Mouse (Mus musculus) CH12.LX (cell line): Measurements from ENCODE around the gene Trim11. TPM values are rescaled to one million over a fixed set of nuclear protein-coding genes. Genes with fewer than 3 reads are reported as not detected.

Experiments used
- DNase-seq: peaks from one replicate; pipeline ENCODE4 v3.0.0-alpha.2; 2013; ENCODE audit errors: extremely low read depth
- H3K27ac ChIP-seq: 2 replicates; pipeline ENCODE4 v1.5.1; 2012; ENCODE audit warnings: low read depth, mild to moderate bottlenecking, control low read depth, moderate library complexity; ENCODE audit not compliant: insufficient read depth
- H3K27me3 ChIP-seq: replicated peaks from 2 replicates; pipeline ENCODE3; 2012; ENCODE audit warnings: inconsistent platforms
- H3K36me3 ChIP-seq, 2 experiments: replicated peaks in 1 of 2; 2 replicates each; pipeline versions ENCODE3 to v1.6.1; 2012; ENCODE audit warnings: inconsistent platforms in 1 of 2, low read length in 1 of 2, mild to moderate bottlenecking in 1 of 2, mixed read lengths in 1 of 2, moderate library complexity in 1 of 2; ENCODE audit not compliant: control insufficient read depth in 1 of 2, insufficient read depth in 1 of 2
- H3K4me1 ChIP-seq, 2 experiments: 2 replicates each; pipeline ENCODE4 v1.6.1; 2012; ENCODE audit warnings: inconsistent platforms in 1 of 2, moderate library complexity in 1 of 2; ENCODE audit not compliant: insufficient read depth in 2 of 2, control insufficient read depth in 1 of 2
- H3K4me2 ChIP-seq: 2 replicates; pipeline ENCODE4 v1.6.1; 2012; ENCODE audit warnings: low read depth, mild to moderate bottlenecking, control low read depth; ENCODE audit not compliant: poor library complexity, insufficient read depth, severe bottlenecking
- H3K4me3 ChIP-seq, 3 experiments: fragments of 150-350 bp in 1 of 3; sonication (generic) in 1 of 3; replicated peaks in 1 of 3; 2 replicates each; pipeline versions ENCODE3 to v1.5.1; 2011 to 2012; ENCODE audit warnings: low read depth in 2 of 3, low read length in 2 of 3, mild to moderate bottlenecking in 2 of 3, moderate library complexity in 2 of 3, control low read depth in 1 of 3, improper control_type of control experiment in 1 of 3, inconsistent platforms in 1 of 3, mixed read lengths in 1 of 3; ENCODE audit not compliant: poor library complexity in 1 of 3
- H3K79me2 ChIP-seq: replicated peaks from 2 replicates; pipeline ENCODE4 v1.6.1; 2012; ENCODE audit warnings: mild to moderate bottlenecking, moderate library complexity; ENCODE audit not compliant: control insufficient read depth, poor library complexity, insufficient read depth, severe bottlenecking; ENCODE audit errors: extremely low read depth
- H3K9ac ChIP-seq: 2 replicates; pipeline ENCODE4 v1.6.1; 2012; ENCODE audit warnings: low read depth, mild to moderate bottlenecking, control low read depth, moderate library complexity; ENCODE audit not compliant: insufficient read depth
- H3K9me3 ChIP-seq: replicated peaks from 2 replicates; pipeline ENCODE3; 2012; ENCODE audit warnings: low read length, inconsistent platforms, mixed read lengths
- BHLHE40 ChIP-seq: IDR thresholded peaks from 2 replicates; pipeline ENCODE4 v1.6.1; 2011; ENCODE audit warnings: mild to moderate bottlenecking, low read depth, low read length, improper control_type of control experiment
- CHD1 ChIP-seq: IDR thresholded peaks from 2 replicates; pipeline ENCODE4 v1.6.1; 2012; ENCODE audit warnings: low read depth, low read length, improper control_type of control experiment, inconsistent platforms
- CHD2 ChIP-seq: IDR thresholded peaks from 2 replicates; pipeline ENCODE4 v1.6.1; 2011; ENCODE audit warnings: low read length, improper control_type of control experiment
- CTCF ChIP-seq, 2 experiments: IDR thresholded peaks in 1 of 2; conservative IDR thresholded peaks in 1 of 2; 2 replicates each; pipeline ENCODE4 v1.5.1; 2011 to 2012; ENCODE audit warnings: low read depth in 2 of 2, low read length in 2 of 2, improper control_type of control experiment in 1 of 2, inconsistent platforms in 1 of 2, mild to moderate bottlenecking in 1 of 2, moderate library complexity in 1 of 2
- EP300 ChIP-seq: IDR thresholded peaks from 2 replicates; pipeline ENCODE4 v1.6.1; 2011; ENCODE audit warnings: low read length, improper control_type of control experiment
- ETS1 ChIP-seq: conservative IDR thresholded peaks from 2 replicates; pipeline ENCODE4 v1.6.1; 2012; ENCODE audit warnings: low read depth, mild to moderate bottlenecking, inconsistent platforms, low read length, improper control_type of control experiment, moderate library complexity
- GABPA ChIP-seq: IDR thresholded peaks from 2 replicates; pipeline ENCODE4 v1.6.1; 2012; ENCODE audit warnings: low read depth, low read length, improper control_type of control experiment, inconsistent platforms; ENCODE audit not compliant: insufficient replicate concordance
- IRF4 ChIP-seq: IDR thresholded peaks from 2 replicates; pipeline ENCODE4 v1.6.1; 2014; ENCODE audit warnings: low read depth, mild to moderate bottlenecking, inconsistent platforms, low read length, improper control_type of control experiment
- JUN ChIP-seq: IDR thresholded peaks from 2 replicates; pipeline ENCODE4 v1.6.1; 2011; ENCODE audit warnings: low read depth, mild to moderate bottlenecking, low read length, improper control_type of control experiment, moderate library complexity; ENCODE audit not compliant: insufficient read depth
- JUND ChIP-seq: conservative IDR thresholded peaks from 2 replicates; pipeline ENCODE4 v1.6.1; 2011; ENCODE audit warnings: low read depth, low read length, improper control_type of control experiment
- KAT2A ChIP-seq: IDR thresholded peaks from 2 replicates; pipeline ENCODE4 v1.6.1; 2012; ENCODE audit warnings: low read length, improper control_type of control experiment, inconsistent platforms; ENCODE audit not compliant: insufficient replicate concordance
- MAFK ChIP-seq: IDR thresholded peaks from 2 replicates; pipeline ENCODE4 v1.6.1; 2011; ENCODE audit warnings: low read length, improper control_type of control experiment; ENCODE audit not compliant: insufficient replicate concordance
- MAX ChIP-seq: IDR thresholded peaks from 2 replicates; pipeline ENCODE4 v1.6.1; 2011; ENCODE audit warnings: low read length, improper control_type of control experiment
- MAZ ChIP-seq: IDR thresholded peaks from 2 replicates; pipeline ENCODE4 v1.6.1; 2012; ENCODE audit warnings: low read depth, mild to moderate bottlenecking, inconsistent platforms, low read length, improper control_type of control experiment, moderate library complexity
- MEF2A ChIP-seq: IDR thresholded peaks from 2 replicates; pipeline ENCODE4 v1.6.1; 2014; ENCODE audit warnings: low read depth, mild to moderate bottlenecking, inconsistent platforms, low read length, improper control_type of control experiment, borderline replicate concordance
- MXI1 ChIP-seq: IDR thresholded peaks from 2 replicates; pipeline ENCODE4 v1.6.1; 2011; ENCODE audit warnings: mild to moderate bottlenecking, low read depth, low read length, improper control_type of control experiment
- NRF1 ChIP-seq: IDR thresholded peaks from 2 replicates; pipeline ENCODE4 v1.6.1; 2014; ENCODE audit warnings: low read depth, mild to moderate bottlenecking, inconsistent platforms, low read length, improper control_type of control experiment, moderate library complexity
- PAX5 ChIP-seq: IDR thresholded peaks from 2 replicates; pipeline ENCODE4 v1.6.1; 2012; ENCODE audit warnings: low read length, inconsistent platforms, mixed read lengths
- POLR2A ChIP-seq: IDR thresholded peaks from 2 replicates; pipeline ENCODE4 v1.6.1; 2011; ENCODE audit warnings: low read depth, mild to moderate bottlenecking, improper control_type of control experiment, low read length
- RCOR1 ChIP-seq: conservative IDR thresholded peaks from 2 replicates; pipeline ENCODE4 v1.6.1; 2012; ENCODE audit warnings: low read depth, mild to moderate bottlenecking, inconsistent platforms, low read length, improper control_type of control experiment
- SIN3A ChIP-seq: IDR thresholded peaks from 2 replicates; pipeline ENCODE4 v1.6.1; 2012; ENCODE audit warnings: low read length, improper control_type of control experiment, inconsistent platforms
- SMC3 ChIP-seq: IDR thresholded peaks from 2 replicates; pipeline ENCODE4 v1.6.1; 2011; ENCODE audit warnings: low read depth, low read length, improper control_type of control experiment
- TCF12 ChIP-seq: IDR thresholded peaks from 2 replicates; pipeline ENCODE4 v1.6.1; 2014; ENCODE audit warnings: low read depth, mild to moderate bottlenecking, inconsistent platforms, low read length, improper control_type of control experiment
- UBTF ChIP-seq: IDR thresholded peaks from 2 replicates; pipeline ENCODE4 v1.6.1; 2012; ENCODE audit warnings: low read depth, mild to moderate bottlenecking, inconsistent platforms, low read length, improper control_type of control experiment, moderate library complexity
- USF2 ChIP-seq: conservative IDR thresholded peaks from 2 replicates; pipeline ENCODE4 v1.6.1; 2011; ENCODE audit warnings: low read depth, low read length, improper control_type of control experiment
- ZC3H11A ChIP-seq: IDR thresholded peaks from 2 replicates; pipeline ENCODE4 v1.6.1; 2012; ENCODE audit warnings: low read depth, mild to moderate bottlenecking, inconsistent platforms, low read length, improper control_type of control experiment
- ZKSCAN1 ChIP-seq: IDR thresholded peaks from 2 replicates; pipeline ENCODE4 v1.6.1; 2012; ENCODE audit warnings: low read depth, inconsistent platforms, low read length, improper control_type of control experiment, borderline replicate concordance
- ZMIZ1 ChIP-seq: IDR thresholded peaks from 2 replicates; pipeline ENCODE4 v1.6.1; 2012; ENCODE audit warnings: low read depth, mild to moderate bottlenecking, inconsistent platforms, low read length, improper control_type of control experiment
- dilution Hi-C: fragments of 300-500 bp; cut with MboI; formaldehyde crosslinking; loops from 2 replicates; pipeline ENCODE4 v1.14.3; 2020; ENCODE audit warnings: low sequenced_read_pairs; ENCODE audit not compliant: extremely low pct_unique_long_range_greater_than_20kb, extremely low pct_ligation_motif_present
- in situ Hi-C: fragments of 300-500 bp; cut with MboI; formaldehyde crosslinking; loops from 3 replicates; pipeline ENCODE4 v1.14.3; 2019; ENCODE audit warnings: low sequenced_read_pairs, low pct_ligation_motif_present, low pct_unique_long_range_greater_than_20kb, mixed read lengths
- polyA plus RNA-seq: library from polyadenylated mRNA; unstranded; fragments of >175 nt; gene quantifications from 2 replicates; pipeline ENCODE4 v1.2.1, GENCODE M21; 2012; ENCODE audit warnings: low read depth; ENCODE audit not compliant: insufficient read length
- total RNA-seq, 2 experiments: library from RNA; depleted of rRNA; stranded (reverse); fragments of 300-350 nt in 1 of 2; fragments of >200 nt in 1 of 2; gene quantifications; 2 replicates each; pipeline ENCODE4 v1.2.3; 2012 to 2014

The Trim11 gene
- total and polyA plus RNA-seq, 3 experiments = 21.8 to 33.2 (median 23.2) TPM

DNA sequence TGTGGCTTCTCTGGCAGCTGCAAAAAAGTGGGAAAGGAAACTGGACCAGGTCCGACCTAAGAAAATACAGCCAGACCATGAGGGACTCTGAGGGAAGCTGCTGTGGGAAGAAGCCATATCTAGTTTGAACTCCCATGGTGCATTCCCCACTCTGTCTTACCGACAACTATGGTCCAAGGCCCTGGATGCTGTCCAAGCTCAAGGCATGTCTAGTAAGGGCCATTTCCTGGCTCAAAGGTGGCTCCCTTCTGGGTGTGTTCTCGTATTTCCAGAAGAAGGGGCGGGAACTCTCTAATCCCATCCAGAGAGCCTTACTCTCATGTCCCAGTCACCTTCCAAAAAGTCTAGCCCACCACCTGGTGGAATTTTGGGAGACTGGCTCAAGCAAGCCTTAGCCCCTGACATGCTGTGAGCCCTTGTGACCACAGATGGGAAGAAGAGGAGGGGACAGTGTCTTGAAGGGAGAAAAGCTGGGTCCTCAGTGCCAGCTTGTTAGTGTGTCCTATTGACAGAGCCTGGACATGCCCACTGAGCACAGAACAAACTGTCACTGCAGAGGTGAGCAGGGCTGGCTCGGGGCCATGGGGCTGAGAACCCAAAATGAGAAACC lies 2.6 kb downstream of the Trim11 start:
- dilution Hi-C loops = no loop called here
- Histone ChIP-seq H3K4me2 (peak overlapping the region; percentile 64), H3K4me1 (peaks cover 25 to 55% of the 10 kb centered on the region in 2 experiments), H3K27ac (no peak overlapping the region), H3K36me3 (peaks cover 29 to 56% of the 10 kb centered on the region in 2 experiments), H3K4me3 (peak overlapping the region in 2 of 3 experiments; percentile 70 to 99), H3K79me2 (peaks cover 50% of the 10 kb centered on the region), H3K9ac (peak overlapping the region; percentile 86), H3K9me3 (no peaks in the 10 kb centered on the region), H3K27me3 (no peaks in the 10 kb centered on the region)
- TF ChIP-seq ZKSCAN1 = no peak
- no peak for TF ChIP-seq BHLHE40
- TF ChIP-seq KAT2A = no peak
- TF ChIP-seq TCF12 = no peak
- TF ChIP-seq MAZ = no peak
- no peak for TF ChIP-seq ETS1
- TF ChIP-seq MEF2A = no peak
- TF ChIP-seq ZMIZ1 = no peak
- TF ChIP-seq ZC3H11A = no peak
- TF ChIP-seq SMC3 = no peak
- TF ChIP-seq MAX = no peak
- no peak for TF ChIP-seq CTCF (conservative IDR thresholded peaks at IDR 0.05 in 1 of 2, IDR thresholded peaks at IDR 0.05 in 1 of 2; ENCODE audit: low read depth in 2 of 2, low read length in 2 of 2)
- in situ Hi-C loops = no loop called here
- no peak for DNase-seq

DNA sequence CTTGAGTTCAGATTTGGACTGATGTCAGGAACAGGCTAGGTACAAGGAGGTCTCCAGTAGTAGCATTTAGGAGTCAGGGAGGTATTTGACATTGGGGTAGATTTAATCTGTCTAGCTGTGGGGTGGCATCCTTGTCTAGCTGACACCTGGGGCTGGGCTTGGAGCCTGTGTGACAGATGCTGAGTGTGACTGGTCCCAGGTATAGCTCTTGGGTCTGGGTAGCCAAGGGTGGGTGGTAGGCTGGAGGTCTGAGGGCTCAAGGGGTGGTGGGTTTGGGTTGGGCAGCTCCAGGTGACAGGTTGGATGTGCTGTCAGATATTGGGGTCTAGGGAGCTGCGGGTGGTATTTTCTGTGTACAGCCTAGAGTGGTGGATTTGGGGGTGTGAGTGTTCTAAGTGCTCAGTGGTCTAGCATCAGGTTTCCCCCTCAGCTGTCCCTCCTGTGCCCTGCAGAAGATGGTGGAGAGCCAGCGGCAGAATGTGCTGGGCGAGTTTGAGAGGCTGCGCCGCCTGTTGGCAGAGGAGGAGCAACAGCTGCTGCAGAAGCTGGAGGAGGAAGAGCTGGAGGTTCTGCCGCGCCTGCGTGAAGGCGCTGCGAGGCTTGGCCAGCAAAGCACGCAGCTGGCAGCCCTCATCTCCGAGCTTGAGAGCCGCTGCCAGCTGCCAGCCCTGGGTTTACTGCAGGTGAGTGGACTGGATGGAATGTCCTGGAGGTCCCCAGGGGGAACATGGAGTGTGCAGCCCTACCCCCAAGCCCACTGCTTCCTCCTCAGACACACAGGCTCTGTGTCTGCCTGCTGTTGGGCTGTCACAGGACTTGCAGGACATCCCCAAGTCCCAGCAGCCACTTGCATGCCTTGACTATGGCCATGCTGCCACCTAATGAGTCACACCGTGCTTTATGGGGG lies 3.9 kb downstream of the Trim11 start:
- dilution Hi-C loops (no loop called here), in situ Hi-C loops (no loop called here)
- peak; percentile 94 for DNase-seq
- Histone ChIP-seq H3K27me3 (no peaks in the 10 kb centered on the region), H3K4me1 (peaks cover 23 to 55% of the 10 kb centered on the region in 2 experiments), H3K79me2 (peaks cover 45% of the 10 kb centered on the region), H3K9ac (no peak overlapping the region), H3K4me2 (peak overlapping the region; percentile 43), H3K27ac (peak overlapping the region; percentile 65), H3K36me3 (peaks cover 40 to 66% of the 10 kb centered on the region in 2 experiments), H3K4me3 (peak overlapping the region; percentile 7 to 30 (median 17)), H3K9me3 (no peaks in the 10 kb centered on the region)
- TF ChIP-seq SMC3 (peak; percentile 75), ZMIZ1 (no peak), SIN3A (no peak), MAZ (no peak), CHD2 (peak; percentile 76), IRF4 (no peak; the same call in 1 of the 2 replicates), PAX5 (no peak), UBTF (no peak), JUN (no peak), MEF2A (0 out of 2 replicates have a peak, but pooled peaks have one; percentile 61), GABPA (no peak), CHD1 (no peak), EP300 (peak; percentile 64), BHLHE40 (peak; percentile 89), NRF1 (peak; percentile 93), JUND (no peak), USF2 (no peak), MXI1 (no peak; the same call in 1 of the 2 replicates), MAX (no peak; the same call in 1 of the 2 replicates), MAFK (no peak), POLR2A (no peak), ZKSCAN1 (no peak), RCOR1 (no peak), CTCF (conservative IDR thresholded peaks at IDR 0.05 in 1 of 2, IDR thresholded peaks at IDR 0.05 in 1 of 2; ENCODE audit: low read depth in 2 of 2, low read length in 2 of 2) (peak; percentile 58 to 94)
